Mouse (Mus musculus) ovary, adult 18-20 months (tissue): ENCODE measurements around the gene Fam227a.
"Not testable (repeated sequence)": the region's sequence is repeated elsewhere in the genome, so short reads cannot be mapped to it uniquely, and the experiment has no call there.

Source experiments
- DNase-seq: peaks from one replicate; pipeline ENCODE4 v3.0.0; 2022; ENCODE audit warnings: low spot score, mixed read lengths

The Fam227a gene

GRCm38 (mm10) chr15:79683707-79684465, 25.1 kb upstream of the Fam227a start:
- DNase-seq, result no peak

GRCm38 (mm10) chr15:79683146-79683545, 24.4 kb upstream of the Fam227a start:
- no peak for DNase-seq

GRCm38 (mm10) chr15:79681973-79682372, 23.2 kb upstream of the Fam227a start:
- no peak for DNase-seq

GRCm38 (mm10) chr15:79677936-79678335, 19.2 kb upstream of the Fam227a start:
- DNase-seq, result no peak

- DNase-seq, result not testable (repeated sequence)
Measured at GRCm38 (mm10) chr15:79671828-79672348, 13.1 kb upstream of the Fam227a start.

GRCm38 (mm10) chr15:79670972-79671299, 12.2 kb upstream of the Fam227a start:
- DNase-seq, result no peak

GRCm38 (mm10) chr15:79670249-79670971, 11.7 kb upstream of the Fam227a start, which contains the start of gene Tomm22:
Gene Tomm22, plus strand, starts transcription at chr15:79670861.
- peak; percentile 84 for DNase-seq

- DNase-seq, result no peak
Measured at GRCm38 (mm10) chr15:79669195-79669594, 10.4 kb upstream of the Fam227a start.

- DNase-seq, result no peak
Measured at GRCm38 (mm10) chr15:79664666-79665065, 5.9 kb upstream of the Fam227a start.

GRCm38 (mm10) chr15:79661852-79662251, 3.1 kb upstream of the Fam227a start:
- DNase-seq, result no peak

GRCm38 (mm10) chr15:79657837-79658530, 772 bp downstream of the Fam227a start:
- peak; percentile 48 for DNase-seq

- no peak for DNase-seq
Measured at GRCm38 (mm10) chr15:79656451-79656850, 2.3 kb downstream of the Fam227a start.

- no peak for DNase-seq
Measured at GRCm38 (mm10) chr15:79651481-79651880, 7.3 kb downstream of the Fam227a start.

GRCm38 (mm10) chr15:79650569-79650968, 8.2 kb downstream of the Fam227a start:
- DNase-seq, result no peak

- DNase-seq, result no peak
Measured at GRCm38 (mm10) chr15:79648130-79648529, 10.6 kb downstream of the Fam227a start.

GRCm38 (mm10) chr15:79645483-79645882, 13.3 kb downstream of the Fam227a start:
- no peak for DNase-seq

- no peak for DNase-seq
Measured at GRCm38 (mm10) chr15:79641135-79641817, 17.5 kb downstream of the Fam227a start.

- DNase-seq, result no peak
Measured at GRCm38 (mm10) chr15:79630471-79630870, 28.3 kb downstream of the Fam227a start.

GRCm38 (mm10) chr15:79619770-79620414, 38.9 kb downstream of the Fam227a start:
- no peak for DNase-seq

- no peak for DNase-seq
Measured at GRCm38 (mm10) chr15:79618456-79618855, 40.3 kb downstream of the Fam227a start.

- DNase-seq, result no peak
Measured at GRCm38 (mm10) chr15:79617135-79617534, 41.6 kb downstream of the Fam227a start.
